24 mouse cellular contexts compared by ENCODE assay signal in the genomic region with DNA sequence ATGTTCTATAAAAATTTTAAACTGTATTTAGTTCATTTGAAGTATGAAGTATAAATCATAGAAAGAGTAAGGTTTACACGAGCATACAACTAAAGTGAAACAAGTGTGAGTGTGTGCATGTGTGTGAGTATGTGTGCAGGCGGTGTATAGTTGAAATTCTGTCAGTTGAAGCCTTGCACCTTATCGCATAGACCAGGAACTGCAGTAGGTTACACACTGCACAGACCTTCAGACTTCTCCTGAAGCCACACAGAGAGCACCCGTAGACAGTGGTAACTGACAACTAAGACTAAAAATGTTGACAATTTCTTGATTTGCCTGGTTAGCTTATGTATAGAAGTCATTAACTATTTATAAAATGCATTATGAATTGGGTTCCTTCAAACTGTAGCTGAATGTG.
A peak's percentile ranks its signal among the peaks of the same experiment; 100 is the strongest.
DNase-seq lines count a peak whose midpoint lies in the region; ATAC-seq and TF ChIP-seq lines count a peak whose summit lies in the region.
"Had no signal": no experiment of that assay in that cellular context is flagged by ENCODE, and none has a peak within 500 bp of the region (broad histone marks: within the 10 kb centered on the region; RNA-seq: fewer than 3 reads in every experiment).

No protein-coding gene starts in this region.

- H3K4me1 ChIP-seq in liver, embryonic 11.5 days (replicated peaks; ENCODE audit: control insufficient read depth, insufficient read depth, low read length), result peaks cover 14% of the 10 kb centered on the region
- H3K4me1 ChIP-seq in liver, postnatal 0 days (ENCODE audit: insufficient read depth), result no peaks in the 10 kb centered on the region
- H3K4me1 ChIP-seq in liver, embryonic 14.5 days (replicated peaks; ENCODE audit: control insufficient read depth in 2 of 2, insufficient read depth in 2 of 2, low read length in 1 of 2), result peaks cover 7% of the 10 kb centered on the region in 2 experiments
- peaks cover 40% of the 10 kb centered on the region for H3K4me1 ChIP-seq in midbrain, embryonic 15.5 days
- H3K4me1 ChIP-seq in midbrain, postnatal 0 days (ENCODE audit: insufficient read depth, low read length), result peaks cover 6% of the 10 kb centered on the region
- peaks cover 3 to 12% of the 10 kb centered on the region in 2 experiments; a peak in 2 of 4 replicates for H3K4me1 ChIP-seq in MEL (ENCODE audit: control insufficient read depth in 1 of 2, insufficient read depth in 2 of 2, low read length in 2 of 2)

- 69% methylated on average over 4 of the region's 4 CpGs for WGBS in liver, embryonic 11.5 days
- 76% methylated on average over 4 of the region's 4 CpGs for WGBS in liver, postnatal 0 days (ENCODE audit: insufficient replicate concordance)
- WGBS in liver, embryonic 14.5 days (ENCODE audit: insufficient replicate concordance), result 44% methylated on average over 4 of the region's 4 CpGs
- 84% methylated on average over 4 of the region's 4 CpGs for WGBS in midbrain, embryonic 15.5 days
- 83% methylated on average over 4 of the region's 4 CpGs for WGBS in midbrain, postnatal 0 days

- H3K4me3 ChIP-seq in liver, embryonic 11.5 days (ENCODE audit: low read depth, low read length), result no peak overlapping the region
- H3K4me3 ChIP-seq in liver, postnatal 0 days (ENCODE audit: low read depth, low read length), result no peak overlapping the region
- H3K4me3 ChIP-seq in liver, embryonic 14.5 days (ENCODE audit: insufficient read depth in 1 of 2, low read depth in 2 of 2, low read length in 2 of 2), result no peak overlapping the region
- H3K4me3 ChIP-seq in midbrain, embryonic 15.5 days, result no peak overlapping the region
- no peak overlapping the region for H3K4me3 ChIP-seq in midbrain, postnatal 0 days (ENCODE audit: low read depth, low read length)
- no peak overlapping the region for H3K4me3 ChIP-seq in MEL (ENCODE audit: control insufficient read depth in 1 of 2, insufficient read depth in 1 of 2, low read depth in 2 of 2, low read length in 2 of 2)
- H3K4me3 ChIP-seq: embryonic facial prominence, embryonic 10.5 days; embryonic facial prominence, embryonic 12.5 days; forebrain, embryonic 13.5 days; forebrain, embryonic 15.5 days had no signal

- TF ChIP-seq CTCF in liver, postnatal 0 days (IDR thresholded peaks at IDR 0.05; ENCODE audit: low read depth), result no peak
- no peak for TF ChIP-seq CTCF in liver, embryonic 14.5 days (IDR thresholded peaks at IDR 0.05; ENCODE audit: low read depth)
- TF ChIP-seq CTCF in midbrain, postnatal 0 days (IDR thresholded peaks at IDR 0.05), result no peak
- no peak for TF ChIP-seq CTCF in MEL (IDR thresholded peaks at IDR 0.05 in 2 of 3, conservative IDR thresholded peaks at IDR 0.05 in 1 of 3; ENCODE audit: control insufficient read depth in 1 of 3, insufficient read depth in 1 of 3, low read depth in 2 of 3, low read length in 3 of 3, poor library complexity in 1 of 3, severe bottlenecking in 1 of 3)

- no peak for TF ChIP-seq RAD21 in MEL (IDR thresholded peaks at IDR 0.05; ENCODE audit: low read depth, low read length)

- peak; percentile 61; the same call in 1 of the 2 replicates for ATAC-seq in liver, embryonic 11.5 days (replicated peaks; ENCODE audit: low FRiP score)
- ATAC-seq in liver, postnatal 0 days, result no peak
- ATAC-seq in liver, embryonic 14.5 days (ENCODE audit: insufficient read depth), result peak; percentile 48; the same call in 1 of the 2 replicates
- no peak; the same call in 1 of the 2 replicates for ATAC-seq in midbrain, embryonic 15.5 days (replicated peaks)
- no peak for ATAC-seq in midbrain, postnatal 0 days (ENCODE audit: low FRiP score)
- ATAC-seq: CD4-positive, CD25-positive, alpha-beta regulatory T cell, adult 4 months; forebrain, embryonic 13.5 days; forebrain, embryonic 15.5 days had no signal

- H3K27me3 ChIP-seq in liver, embryonic 11.5 days (replicated peaks; ENCODE audit: control insufficient read depth, insufficient read depth, low read length), result no peaks in the 10 kb centered on the region
- no peaks in the 10 kb centered on the region for H3K27me3 ChIP-seq in liver, postnatal 0 days (ENCODE audit: insufficient read depth, low read length)
- no peaks in the 10 kb centered on the region for H3K27me3 ChIP-seq in liver, embryonic 14.5 days (ENCODE audit: control insufficient read depth, insufficient read depth, low read length)
- no peaks in the 10 kb centered on the region for H3K27me3 ChIP-seq in midbrain, embryonic 15.5 days (replicated peaks)
- no peaks in the 10 kb centered on the region for H3K27me3 ChIP-seq in midbrain, postnatal 0 days (ENCODE audit: insufficient read depth, low read length)
- H3K27me3 ChIP-seq in MEL (ENCODE audit: control insufficient read depth in 1 of 2, insufficient read depth in 2 of 2, low read length in 2 of 2), result no peaks in the 10 kb centered on the region
- H3K27me3 ChIP-seq: CH12.LX; embryonic facial prominence, embryonic 12.5 days had no signal

- H3K4me2 ChIP-seq in liver, embryonic 11.5 days, result no peak overlapping the region
- H3K4me2 ChIP-seq in liver, postnatal 0 days (ENCODE audit: low read depth, low read length), result no peak overlapping the region
- no peak overlapping the region for H3K4me2 ChIP-seq in liver, embryonic 14.5 days (ENCODE audit: low read depth)
- H3K4me2 ChIP-seq in midbrain, embryonic 15.5 days, result no peak overlapping the region
- H3K4me2 ChIP-seq in midbrain, postnatal 0 days (ENCODE audit: low read depth, low read length, poor library complexity, severe bottlenecking), result no peak overlapping the region
- H3K4me2 ChIP-seq: embryonic facial prominence, embryonic 12.5 days; forebrain, embryonic 13.5 days; forebrain, embryonic 15.5 days had no signal

- TF ChIP-seq POLR2A in MEL (IDR thresholded peaks at IDR 0.05; ENCODE audit: control insufficient read depth in 1 of 2, insufficient read depth in 1 of 2, low read depth in 1 of 2, low read length in 2 of 2, poor library complexity in 1 of 2), result no peak

- no peaks in the 10 kb centered on the region; the same call in 1 of the 2 replicates for H3K79me2 ChIP-seq in MEL (ENCODE audit: control insufficient read depth, insufficient read depth, low read length, poor library complexity)

- no peaks in the 10 kb centered on the region for H3K36me3 ChIP-seq in liver, embryonic 11.5 days (ENCODE audit: control insufficient read depth, insufficient read depth, low read length)
- H3K36me3 ChIP-seq in liver, postnatal 0 days (replicated peaks; ENCODE audit: insufficient read depth, low read length), result no peaks in the 10 kb centered on the region; the same call in 1 of the 2 replicates
- peaks cover 4% of the 10 kb centered on the region for H3K36me3 ChIP-seq in liver, embryonic 14.5 days (replicated peaks; ENCODE audit: control insufficient read depth, insufficient read depth, low read depth)
- no peaks in the 10 kb centered on the region for H3K36me3 ChIP-seq in midbrain, embryonic 15.5 days (replicated peaks)
- H3K36me3 ChIP-seq in midbrain, postnatal 0 days (ENCODE audit: insufficient read depth, low read length), result no peaks in the 10 kb centered on the region
- H3K36me3 ChIP-seq in MEL (ENCODE audit: control insufficient read depth in 1 of 2, insufficient read depth in 2 of 2, low read length in 2 of 2), result peaks cover 2 to 14% of the 10 kb centered on the region in 2 experiments; a peak in 3 of 4 replicates
- H3K36me3 ChIP-seq: embryonic facial prominence, embryonic 10.5 days; embryonic facial prominence, embryonic 12.5 days; forebrain, embryonic 15.5 days had no signal

- DNase-seq in liver, embryonic 11.5 days (ENCODE audit: low spot score), result no peak
- DNase-seq in liver, postnatal 0 days, result no peak
- DNase-seq in liver, embryonic 14.5 days (ENCODE audit: low read depth in 3 of 3, low spot score in 3 of 3), result no peak
- DNase-seq in liver (no peak), MEL (ENCODE audit: low read depth, low spot score) (peak; percentile 27)
- no peak for DNase-seq in midbrain, postnatal 0 days (ENCODE audit: low spot score)
- no peak for DNase-seq in cerebellum, adult 9-10 months
- DNase-seq: adrenal gland, adult 2 months; adrenal gland, postnatal 10 days; adrenal gland, postnatal 25 days; B cell, adult 2 months; cerebellum, adult 11 months; cerebellum, adult 18-20 months; cerebellum, adult 8-10 months; cerebellum, postnatal 10 days; cerebellum, postnatal 25 days had no signal

- H3K27ac ChIP-seq in liver, embryonic 11.5 days (ENCODE audit: low read depth, low read length), result no peak overlapping the region
- H3K27ac ChIP-seq in liver, postnatal 0 days (ENCODE audit: low read depth), result no peak overlapping the region
- no peak overlapping the region for H3K27ac ChIP-seq in liver, embryonic 14.5 days
- H3K27ac ChIP-seq in midbrain, embryonic 15.5 days, result peak overlapping the region; percentile 48
- H3K27ac ChIP-seq in midbrain, postnatal 0 days (ENCODE audit: low read depth, low read length), result no peak overlapping the region
- no peak overlapping the region for H3K27ac ChIP-seq in MEL (ENCODE audit: control insufficient read depth, low read depth, low read length)
- H3K27ac ChIP-seq: embryonic facial prominence, embryonic 10.5 days; embryonic facial prominence, embryonic 12.5 days; forebrain, embryonic 13.5 days; forebrain, embryonic 15.5 days had no signal

- H3K9ac ChIP-seq in liver, embryonic 11.5 days (ENCODE audit: low read depth, low read length), result no peak overlapping the region
- no peak overlapping the region for H3K9ac ChIP-seq in liver, postnatal 0 days (replicated peaks)
- no peak overlapping the region for H3K9ac ChIP-seq in liver, embryonic 14.5 days (replicated peaks)
- H3K9ac ChIP-seq in midbrain, embryonic 15.5 days, result no peak overlapping the region
- H3K9ac ChIP-seq in midbrain, postnatal 0 days (replicated peaks; ENCODE audit: low read length, poor library complexity, severe bottlenecking), result no peak overlapping the region
- H3K9ac ChIP-seq in MEL (ENCODE audit: control insufficient read depth, low read depth, low read length, poor library complexity, severe bottlenecking), result no peak overlapping the region
- H3K9ac ChIP-seq: embryonic facial prominence, embryonic 12.5 days; forebrain, embryonic 13.5 days; forebrain, embryonic 15.5 days had no signal

- TF ChIP-seq EP300 in liver, postnatal 0 days (IDR thresholded peaks at IDR 0.05; ENCODE audit: low read depth), result no peak
- TF ChIP-seq EP300 in liver, embryonic 14.5 days (IDR thresholded peaks at IDR 0.05; ENCODE audit: low read depth), result peak; percentile 28; the same call in 1 of the 2 replicates
- TF ChIP-seq EP300 in MEL (IDR thresholded peaks at IDR 0.05; ENCODE audit: low read depth in 1 of 2, low read length in 2 of 2), result 0 out of 4 replicates have a peak, but pooled peaks of 1 of the 2 experiments have one; percentile 16

- no peaks in the 10 kb centered on the region for H3K9me3 ChIP-seq in liver, embryonic 11.5 days (ENCODE audit: control insufficient read depth, low read length)
- H3K9me3 ChIP-seq in liver, postnatal 0 days (ENCODE audit: low read length), result no peaks in the 10 kb centered on the region
- H3K9me3 ChIP-seq in liver, embryonic 14.5 days (ENCODE audit: control insufficient read depth, low read length), result no peaks in the 10 kb centered on the region
- no peaks in the 10 kb centered on the region for H3K9me3 ChIP-seq in midbrain, embryonic 15.5 days
- H3K9me3 ChIP-seq in midbrain, postnatal 0 days (ENCODE audit: low read length), result no peaks in the 10 kb centered on the region
- no peaks in the 10 kb centered on the region for H3K9me3 ChIP-seq in MEL (replicated peaks; ENCODE audit: insufficient read depth, low read length)
- H3K9me3 ChIP-seq: embryonic facial prominence, embryonic 10.5 days; embryonic facial prominence, embryonic 12.5 days; forebrain, embryonic 13.5 days; forebrain, embryonic 15.5 days; G1E had no signal

Comparison
In these comparisons a context has a peak if more than half of its experiments do, and no peak if none do; other contexts are left out.
1. ATAC-seq: peak in liver, embryonic 11.5 days (single experiment) and liver, embryonic 14.5 days (single experiment); none in liver, postnatal 0 days (single experiment), midbrain, embryonic 15.5 days (single experiment) and midbrain, postnatal 0 days (single experiment).